Mouse (Mus musculus): Measurements from ENCODE around the gene Gys2. TPM values are rescaled to one million over a fixed set of nuclear protein-coding genes. Genes with fewer than 3 reads are reported as not detected.

The Gys2 gene
- total and polyA plus RNA-seq, 2 experiments from 2014 or later: 0.76 TPM; not detected in 1

- H3K4me2 ChIP-seq (ENCODE audit: low read depth, low read length): no peak overlapping the region
- TF ChIP-seq EP300 (IDR thresholded peaks at IDR 0.05; ENCODE audit: low read depth) (no peak), CTCF (IDR thresholded peaks at IDR 0.05; ENCODE audit: low read depth) (no peak)
- no peaks in the 10 kb centered on the region for H3K4me1 ChIP-seq (ENCODE audit: control insufficient read depth, insufficient read depth)
- H3K27ac ChIP-seq (ENCODE audit: low read depth): no peak overlapping the region
- no peaks in the 10 kb centered on the region for H3K27me3 ChIP-seq (ENCODE audit: control insufficient read depth, insufficient read depth, low read length)
- H3K4me3 ChIP-seq (ENCODE audit: low read depth, low read length): no peak overlapping the region
- WGBS: 52% methylated on average over 7 of the region's 7 CpGs
- no peaks in the 10 kb centered on the region for H3K36me3 ChIP-seq (replicated peaks; ENCODE audit: control insufficient read depth, insufficient read depth, low read length)
- no peak overlapping the region for H3K9ac ChIP-seq (replicated peaks; ENCODE audit: low read depth, low read length)
- ATAC-seq (ENCODE audit: insufficient read depth, low read depth) (no peak), DNase-seq (ENCODE audit: low spot score) (no peak)
- H3K9me3 ChIP-seq (replicated peaks; ENCODE audit: control insufficient read depth, low read length): no peaks in the 10 kb centered on the region
Observed at GRCm38 (mm10) chr6:142455314-142455996, 17.5 kb downstream of the Gys2 start.

GRCm38 (mm10) chr6:142453311-142453710, 19.6 kb downstream of the Gys2 start:
- H3K27me3 ChIP-seq (ENCODE audit: control insufficient read depth, insufficient read depth, low read length): no peaks in the 10 kb centered on the region
- no peak overlapping the region for H3K9ac ChIP-seq (replicated peaks; ENCODE audit: low read depth, low read length)
- H3K4me1 ChIP-seq (ENCODE audit: control insufficient read depth, insufficient read depth): no peaks in the 10 kb centered on the region
- WGBS: 63% methylated on average over 2 of the region's 2 CpGs
- ATAC-seq (ENCODE audit: insufficient read depth, low read depth) (no peak), DNase-seq (ENCODE audit: low spot score) (no peak)
- H3K4me3 ChIP-seq (ENCODE audit: low read depth, low read length): no peak overlapping the region
- H3K36me3 ChIP-seq (replicated peaks; ENCODE audit: control insufficient read depth, insufficient read depth, low read length): no peaks in the 10 kb centered on the region
- TF ChIP-seq EP300 (IDR thresholded peaks at IDR 0.05; ENCODE audit: low read depth) (no peak), CTCF (IDR thresholded peaks at IDR 0.05; ENCODE audit: low read depth) (no peak)
- no peaks in the 10 kb centered on the region for H3K9me3 ChIP-seq (replicated peaks; ENCODE audit: control insufficient read depth, low read length)
- no peak overlapping the region for H3K27ac ChIP-seq (ENCODE audit: low read depth)
- no peak overlapping the region for H3K4me2 ChIP-seq (ENCODE audit: low read depth, low read length)

GRCm38 (mm10) chr6:142451381-142451780, 21.5 kb downstream of the Gys2 start:
- Histone ChIP-seq H3K9ac (replicated peaks; ENCODE audit: low read depth, low read length) (no peak overlapping the region), H3K36me3 (replicated peaks; ENCODE audit: control insufficient read depth, insufficient read depth, low read length) (no peaks in the 10 kb centered on the region), H3K9me3 (replicated peaks; ENCODE audit: control insufficient read depth, low read length) (no peaks in the 10 kb centered on the region), H3K27me3 (ENCODE audit: control insufficient read depth, insufficient read depth, low read length) (no peaks in the 10 kb centered on the region), H3K4me2 (ENCODE audit: low read depth, low read length) (no peak overlapping the region), H3K4me1 (ENCODE audit: control insufficient read depth, insufficient read depth) (no peaks in the 10 kb centered on the region), H3K4me3 (ENCODE audit: low read depth, low read length) (no peak overlapping the region), H3K27ac (ENCODE audit: low read depth) (no peak overlapping the region)
- DNase-seq (ENCODE audit: low spot score): peak; percentile 22
- ATAC-seq (ENCODE audit: insufficient read depth, low read depth): peak; percentile 17; the same call in 1 of the 2 replicates
- TF ChIP-seq EP300 (IDR thresholded peaks at IDR 0.05; ENCODE audit: low read depth) (no peak), CTCF (IDR thresholded peaks at IDR 0.05; ENCODE audit: low read depth) (no peak)
- WGBS: 56% methylated on average over 12 of the region's 12 CpGs

- TF ChIP-seq EP300 (IDR thresholded peaks at IDR 0.05; ENCODE audit: low read depth) (no peak), CTCF (IDR thresholded peaks at IDR 0.05; ENCODE audit: low read depth) (no peak)
- no peak overlapping the region for H3K4me3 ChIP-seq (ENCODE audit: low read depth, low read length)
- no peaks in the 10 kb centered on the region for H3K27me3 ChIP-seq (ENCODE audit: control insufficient read depth, insufficient read depth, low read length)
- no peaks in the 10 kb centered on the region for H3K9me3 ChIP-seq (replicated peaks; ENCODE audit: control insufficient read depth, low read length)
- ATAC-seq (ENCODE audit: insufficient read depth, low read depth) (no peak), DNase-seq (ENCODE audit: low spot score) (no peak)
- H3K9ac ChIP-seq (replicated peaks; ENCODE audit: low read depth, low read length): no peak overlapping the region
- H3K4me2 ChIP-seq (ENCODE audit: low read depth, low read length): no peak overlapping the region
- no peaks in the 10 kb centered on the region for H3K36me3 ChIP-seq (replicated peaks; ENCODE audit: control insufficient read depth, insufficient read depth, low read length)
- no peaks in the 10 kb centered on the region for H3K4me1 ChIP-seq (ENCODE audit: control insufficient read depth, insufficient read depth)
- no peak overlapping the region for H3K27ac ChIP-seq (ENCODE audit: low read depth)
Observed at GRCm38 (mm10) chr6:142429072-142429471, 43.8 kb downstream of the Gys2 start.

GRCm38 (mm10) chr6:142424976-142425375, 47.9 kb downstream of the Gys2 start:
- ATAC-seq (ENCODE audit: insufficient read depth, low read depth) (no peak), DNase-seq (ENCODE audit: low spot score) (no peak)
- H3K27ac ChIP-seq (ENCODE audit: low read depth): no peak overlapping the region
- H3K9me3 ChIP-seq (replicated peaks; ENCODE audit: control insufficient read depth, low read length): no peaks in the 10 kb centered on the region
- H3K4me2 ChIP-seq (ENCODE audit: low read depth, low read length): no peak overlapping the region
- no peak overlapping the region for H3K4me3 ChIP-seq (ENCODE audit: low read depth, low read length)
- 71% methylated on average over 7 of the region's 7 CpGs for WGBS
- no peak for TF ChIP-seq CTCF (IDR thresholded peaks at IDR 0.05; ENCODE audit: low read depth)
- TF ChIP-seq EP300 (IDR thresholded peaks at IDR 0.05; ENCODE audit: low read depth): no peak
- H3K9ac ChIP-seq (replicated peaks; ENCODE audit: low read depth, low read length): no peak overlapping the region
- no peaks in the 10 kb centered on the region for H3K27me3 ChIP-seq (ENCODE audit: control insufficient read depth, insufficient read depth, low read length)
- H3K36me3 ChIP-seq (replicated peaks; ENCODE audit: control insufficient read depth, insufficient read depth, low read length): no peaks in the 10 kb centered on the region
- no peaks in the 10 kb centered on the region for H3K4me1 ChIP-seq (ENCODE audit: control insufficient read depth, insufficient read depth)

GRCm38 (mm10) chr6:142414597-142414996, 58.3 kb downstream of the Gys2 start:
- Histone ChIP-seq H3K9me3 (replicated peaks; ENCODE audit: control insufficient read depth, low read length) (no peaks in the 10 kb centered on the region), H3K4me3 (ENCODE audit: low read depth, low read length) (peak overlapping the region; percentile 30), H3K36me3 (replicated peaks; ENCODE audit: control insufficient read depth, insufficient read depth, low read length) (no peaks in the 10 kb centered on the region), H3K27me3 (ENCODE audit: control insufficient read depth, insufficient read depth, low read length) (peaks cover 35% of the 10 kb centered on the region), H3K27ac (ENCODE audit: low read depth) (no peak overlapping the region), H3K4me2 (ENCODE audit: low read depth, low read length) (peak overlapping the region; percentile 46), H3K9ac (replicated peaks; ENCODE audit: low read depth, low read length) (no peak overlapping the region), H3K4me1 (ENCODE audit: control insufficient read depth, insufficient read depth) (peaks cover 5% of the 10 kb centered on the region; the same call in 1 of the 2 replicates)
- DNase-seq (ENCODE audit: low spot score): no peak
- ATAC-seq (ENCODE audit: insufficient read depth, low read depth): no peak
- TF ChIP-seq EP300 (IDR thresholded peaks at IDR 0.05; ENCODE audit: low read depth): no peak
- no peak for TF ChIP-seq CTCF (IDR thresholded peaks at IDR 0.05; ENCODE audit: low read depth)
- WGBS: 4% methylated on average over 24 of the region's 24 CpGs
